Mouse (Mus musculus) lung, embryonic 15.5 days (tissue): ENCODE measurements around the gene Abcc4. TPM values are rescaled to one million over a fixed set of nuclear protein-coding genes. Genes with fewer than 3 reads are reported as not detected.

ENCODE experiments used
- ATAC-seq: fragments of 200-750 bp; cut with Nextera tagmentation; 2 replicates; pipeline ENCODE4 v1.8.0; 2017; ENCODE audit warnings: moderate number of reproducible peaks, borderline replicate concordance; ENCODE audit not compliant: low FRiP score, low TSS enrichment; ENCODE audit errors: extremely low read depth
- H3K27ac ChIP-seq: fragments of 300-500 bp; sonication (generic); 2 replicates; pipeline ENCODE4 v1.5.1; 2015; ENCODE audit warnings: moderate library complexity, mild to moderate bottlenecking, inconsistent platforms
- H3K27me3 ChIP-seq: fragments of 300-500 bp; sonication (generic); 2 replicates; pipeline ENCODE4 v1.6.1; 2015; ENCODE audit warnings: inconsistent platforms
- H3K36me3 ChIP-seq: fragments of 300-500 bp; sonication (generic); 2 replicates; pipeline ENCODE4 v1.6.1; 2015; ENCODE audit warnings: inconsistent platforms
- H3K4me1 ChIP-seq: fragments of 300-500 bp; sonication (generic); 2 replicates; pipeline ENCODE4 v1.6.1; 2015; ENCODE audit warnings: inconsistent platforms
- H3K4me2 ChIP-seq: fragments of 300-500 bp; sonication (generic); 2 replicates; pipeline ENCODE4 v1.6.1; 2015; ENCODE audit warnings: inconsistent platforms, mild to moderate bottlenecking, moderate library complexity
- H3K4me3 ChIP-seq: fragments of 300-500 bp; sonication (generic); 2 replicates; pipeline ENCODE4 v1.5.1; 2015; ENCODE audit warnings: mild to moderate bottlenecking, inconsistent platforms
- H3K9ac ChIP-seq: fragments of 300-500 bp; sonication (generic); 2 replicates; pipeline ENCODE4 v1.6.1; 2015; ENCODE audit warnings: inconsistent platforms
- H3K9me3 ChIP-seq: fragments of 300-500 bp; sonication (generic); 2 replicates; pipeline ENCODE4 v1.6.1; 2016; ENCODE audit warnings: inconsistent platforms
- WGBS: fragments of 180-500 bp; shearing (Covaris S2); methylation state at CpG from one replicate; pipeline ENCODE4 v1.1.7; 2015; 5-methylcytosine and 5-hydroxymethylcytosine counted together
- polyA plus RNA-seq: library from polyadenylated mRNA; unstranded; fragments of >200 nt; fragmentation: Nextera tagmentation; extraction: Ambion mirVana; gene quantifications from 2 replicates; pipeline ENCODE4 v1.2.1, GENCODE M21; 2015

Abcc4 gene
- polyA plus RNA-seq, 1 experiment from 2014 or later, result 2.3 TPM

DNA sequence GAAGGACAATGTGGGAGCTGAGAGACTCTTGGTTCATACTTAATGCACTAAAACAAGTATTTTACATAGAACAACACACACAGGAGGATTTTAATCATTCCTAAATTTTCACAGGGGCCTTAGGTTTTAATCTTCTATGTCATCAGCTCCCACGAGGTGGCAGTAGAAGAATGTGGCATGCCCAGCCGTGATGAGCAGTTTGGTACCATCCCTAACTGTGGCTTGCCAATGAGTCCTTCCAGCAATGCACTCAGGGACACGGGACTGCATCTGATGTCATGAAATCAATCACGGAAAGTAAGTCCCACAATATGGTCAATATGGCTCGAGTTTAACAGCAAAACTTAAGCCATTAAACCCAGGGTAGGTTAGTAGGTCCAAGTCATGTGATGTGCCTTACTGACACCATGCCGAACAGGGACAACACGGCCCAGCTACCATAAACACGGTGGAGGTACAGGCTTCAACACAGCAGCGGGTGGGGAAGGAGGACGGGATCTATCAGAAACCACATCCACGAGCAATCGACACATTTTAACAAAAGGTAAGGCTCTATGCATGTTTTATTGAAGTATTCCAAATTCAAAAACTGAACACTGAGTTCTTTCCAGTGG lies 89.2 kb downstream of the Abcc4 start:
- no peak overlapping the region for H3K9ac ChIP-seq
- H3K4me2 ChIP-seq, result no peak overlapping the region
- H3K36me3 ChIP-seq, result no peaks in the 10 kb centered on the region
- no peaks in the 10 kb centered on the region for H3K9me3 ChIP-seq
- no peak for ATAC-seq
- H3K27ac ChIP-seq, result no peak overlapping the region
- H3K27me3 ChIP-seq, result no peaks in the 10 kb centered on the region
- WGBS, result 66% methylated on average over 12 of the region's 12 CpGs
- H3K4me3 ChIP-seq, result no peak overlapping the region
- no peaks in the 10 kb centered on the region for H3K4me1 ChIP-seq

DNA sequence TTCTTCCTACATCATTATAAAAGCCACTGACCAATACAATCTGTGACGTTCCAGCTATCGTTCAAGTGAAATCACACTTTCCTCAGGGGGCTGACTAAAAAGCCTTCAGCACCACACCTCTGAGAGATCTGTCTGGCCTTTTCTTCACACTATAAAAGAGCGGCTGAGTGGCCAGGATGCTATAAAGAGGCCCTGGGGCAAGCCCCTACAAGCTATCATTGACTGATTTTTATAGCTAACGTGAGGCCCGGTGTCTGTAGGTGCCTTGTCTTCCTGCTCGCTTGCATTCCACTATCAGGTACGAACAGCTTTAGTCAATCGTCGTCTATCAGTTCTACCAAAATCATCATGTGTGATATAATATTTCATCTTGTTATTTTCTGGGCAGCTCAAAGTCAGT lies 92.3 kb downstream of the Abcc4 start:
- ATAC-seq, result no peak
- H3K9ac ChIP-seq, result no peak overlapping the region
- H3K4me3 ChIP-seq, result no peak overlapping the region
- no peak overlapping the region for H3K27ac ChIP-seq
- peaks cover 6% of the 10 kb centered on the region; the same call in 1 of the 2 replicates for H3K4me1 ChIP-seq
- no peaks in the 10 kb centered on the region for H3K27me3 ChIP-seq
- H3K36me3 ChIP-seq, result no peaks in the 10 kb centered on the region
- H3K4me2 ChIP-seq, result no peak overlapping the region
- no peaks in the 10 kb centered on the region for H3K9me3 ChIP-seq
- 62% methylated on average over 9 of the region's 9 CpGs for WGBS

DNA sequence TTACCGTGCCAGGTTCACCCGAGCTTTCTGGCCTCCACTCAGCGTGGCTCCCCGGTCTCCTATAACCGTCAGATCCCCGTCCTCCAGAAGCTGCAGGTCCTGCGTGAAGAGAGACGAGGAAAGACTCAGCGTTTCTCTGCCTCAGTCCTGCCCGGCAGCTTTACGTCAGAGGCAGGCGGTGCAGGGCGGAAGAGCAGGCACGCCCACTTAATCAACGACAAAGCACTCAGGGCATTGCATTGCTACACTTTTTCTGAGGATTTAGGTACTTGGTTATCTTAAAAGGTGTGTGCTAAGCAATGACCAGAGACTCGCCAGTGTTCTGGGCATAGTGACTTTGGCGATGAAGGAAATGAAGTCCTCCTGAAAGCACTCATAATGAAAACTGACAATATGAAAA lies 94.3 kb downstream of the Abcc4 start:
- no peak overlapping the region for H3K9ac ChIP-seq
- H3K4me2 ChIP-seq, result peak overlapping the region; percentile 38
- peaks cover 15% of the 10 kb centered on the region; the same call in 1 of the 2 replicates for H3K4me1 ChIP-seq
- no peak overlapping the region for H3K27ac ChIP-seq
- H3K27me3 ChIP-seq, result no peaks in the 10 kb centered on the region
- WGBS, result 43% methylated on average over 17 of the region's 17 CpGs
- H3K9me3 ChIP-seq, result no peaks in the 10 kb centered on the region
- no peak overlapping the region for H3K4me3 ChIP-seq
- ATAC-seq, result no peak
- H3K36me3 ChIP-seq, result no peaks in the 10 kb centered on the region

DNA sequence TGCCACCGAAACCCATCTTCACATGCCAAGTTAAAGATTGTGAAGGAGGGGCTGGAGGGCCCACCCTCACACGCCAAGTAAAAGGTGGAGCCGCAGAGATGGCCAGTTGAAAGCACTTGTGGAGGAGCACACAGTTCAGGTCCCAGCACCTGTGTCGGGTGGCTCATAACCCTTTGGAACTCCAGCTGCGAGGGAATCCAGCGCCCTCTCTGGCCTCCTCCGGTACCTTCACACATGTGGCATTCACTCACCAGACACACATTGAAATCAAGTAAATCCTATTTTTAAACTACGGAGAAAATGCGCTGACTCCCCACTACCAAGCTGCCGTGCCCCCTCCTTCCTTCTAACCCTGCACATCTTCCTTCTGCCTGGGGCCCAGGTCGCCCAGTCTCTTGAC lies 95.2 kb downstream of the Abcc4 start:
- Histone ChIP-seq H3K9ac (no peak overlapping the region), H3K36me3 (no peaks in the 10 kb centered on the region), H3K4me1 (peaks cover 15% of the 10 kb centered on the region; the same call in 1 of the 2 replicates), H3K27me3 (no peaks in the 10 kb centered on the region), H3K4me3 (no peak overlapping the region), H3K4me2 (no peak overlapping the region), H3K27ac (no peak overlapping the region), H3K9me3 (no peaks in the 10 kb centered on the region)
- 95% methylated on average over 11 of the region's 11 CpGs for WGBS
- no peak for ATAC-seq

DNA sequence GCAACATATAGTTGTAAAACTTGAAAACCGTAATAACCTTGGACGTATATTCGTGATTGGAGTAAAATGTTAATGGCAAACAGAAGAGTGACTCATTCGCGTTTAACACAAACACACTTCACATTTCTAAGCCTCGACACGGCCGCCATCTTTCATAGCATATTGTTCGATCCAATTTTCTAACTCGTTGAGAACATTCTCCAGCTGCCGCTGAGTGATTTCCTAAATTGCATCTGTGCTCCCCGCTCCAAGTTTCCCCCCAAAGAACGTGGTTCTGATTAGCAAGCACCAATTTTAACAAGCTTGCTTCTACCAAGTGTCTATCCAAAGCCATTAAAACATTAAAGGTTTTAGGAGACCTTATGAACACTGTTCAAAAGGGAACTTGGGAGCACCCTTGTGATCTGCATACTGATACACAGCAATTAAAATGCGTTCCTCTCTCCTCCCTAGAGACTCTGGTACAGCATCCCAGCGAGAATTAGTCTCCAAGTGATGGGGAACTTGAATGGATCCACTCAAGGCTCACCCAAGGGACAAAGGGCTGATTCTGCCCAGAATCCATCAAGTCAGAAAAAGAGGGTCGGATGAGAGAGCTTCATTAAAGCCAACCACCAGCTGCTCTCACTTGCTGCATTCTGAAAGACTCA lies 97.1 kb downstream of the Abcc4 start:
- WGBS, result 43% methylated on average over 16 of the region's 16 CpGs
- Histone ChIP-seq H3K27me3 (no peaks in the 10 kb centered on the region), H3K9me3 (no peaks in the 10 kb centered on the region), H3K27ac (peak overlapping the region; percentile 26; the same call in 1 of the 2 replicates), H3K4me2 (peak overlapping the region; percentile 24; the same call in 1 of the 2 replicates), H3K36me3 (no peaks in the 10 kb centered on the region), H3K4me3 (no peak overlapping the region), H3K9ac (no peak overlapping the region), H3K4me1 (peaks cover 15% of the 10 kb centered on the region; the same call in 1 of the 2 replicates)
- no peak; the same call in 1 of the 2 replicates for ATAC-seq

DNA sequence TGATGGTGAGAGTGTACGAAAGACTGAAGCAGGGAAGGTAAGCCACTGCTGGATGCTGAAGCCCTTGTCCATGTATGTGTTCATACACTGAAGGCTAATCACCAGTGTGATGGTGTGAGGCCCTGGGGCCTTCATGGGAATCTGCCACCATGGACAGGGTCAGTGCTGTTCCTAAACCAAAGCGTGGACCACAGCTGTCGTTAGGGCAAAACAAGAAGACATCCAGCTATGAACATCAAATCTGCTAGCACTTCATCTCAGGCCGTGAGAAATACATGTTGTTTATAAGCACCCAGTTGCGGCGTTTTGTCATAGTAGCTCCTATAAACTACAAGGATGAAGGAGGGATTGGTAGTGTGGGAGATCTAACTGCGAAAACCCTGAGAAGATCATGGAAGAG lies 97.7 kb downstream of the Abcc4 start:
- 59% methylated on average over 7 of the region's 7 CpGs for WGBS

DNA sequence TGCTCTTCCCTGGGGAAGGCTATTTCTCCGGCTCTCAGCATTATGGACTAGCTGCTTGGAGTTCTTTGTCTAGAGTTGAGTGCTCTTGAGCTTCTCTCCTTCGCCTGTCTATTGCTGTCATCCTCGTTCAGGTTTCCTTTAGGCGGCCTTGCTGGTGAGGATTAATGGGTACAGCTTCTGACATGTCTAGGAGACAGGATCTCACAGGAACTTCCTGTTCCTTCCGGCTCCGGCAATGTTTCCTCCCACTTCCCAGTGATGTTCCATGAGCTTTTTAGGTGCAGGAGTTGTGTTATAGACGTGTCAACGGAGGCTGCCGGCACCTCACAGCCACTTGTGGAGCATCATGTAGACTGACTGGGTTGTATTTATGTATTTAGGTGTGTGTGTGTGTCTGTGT lies 99.5 kb downstream of the Abcc4 start:
- no peak overlapping the region for H3K27ac ChIP-seq
- no peaks in the 10 kb centered on the region for H3K27me3 ChIP-seq
- ATAC-seq, result no peak
- H3K9ac ChIP-seq, result no peak overlapping the region
- H3K9me3 ChIP-seq, result no peaks in the 10 kb centered on the region
- no peak overlapping the region for H3K4me3 ChIP-seq
- H3K4me1 ChIP-seq, result peaks cover 15% of the 10 kb centered on the region; the same call in 1 of the 2 replicates
- H3K36me3 ChIP-seq, result no peaks in the 10 kb centered on the region
- H3K4me2 ChIP-seq, result no peak overlapping the region
- WGBS, result 69% methylated on average over 9 of the region's 9 CpGs

More for the DNA sequence above, 97.7 kb downstream of the Abcc4 start:
- H3K27me3 ChIP-seq, result no peaks in the 10 kb centered on the region
- peak overlapping the region; percentile 24; the same call in 1 of the 2 replicates for H3K4me2 ChIP-seq
- H3K9ac ChIP-seq, result no peak overlapping the region
- H3K36me3 ChIP-seq, result no peaks in the 10 kb centered on the region
- no peak for ATAC-seq
- no peaks in the 10 kb centered on the region for H3K9me3 ChIP-seq
- H3K4me3 ChIP-seq, result no peak overlapping the region
- H3K27ac ChIP-seq, result peak overlapping the region; percentile 26; the same call in 1 of the 2 replicates
- H3K4me1 ChIP-seq, result peaks cover 15% of the 10 kb centered on the region; the same call in 1 of the 2 replicates

DNA sequence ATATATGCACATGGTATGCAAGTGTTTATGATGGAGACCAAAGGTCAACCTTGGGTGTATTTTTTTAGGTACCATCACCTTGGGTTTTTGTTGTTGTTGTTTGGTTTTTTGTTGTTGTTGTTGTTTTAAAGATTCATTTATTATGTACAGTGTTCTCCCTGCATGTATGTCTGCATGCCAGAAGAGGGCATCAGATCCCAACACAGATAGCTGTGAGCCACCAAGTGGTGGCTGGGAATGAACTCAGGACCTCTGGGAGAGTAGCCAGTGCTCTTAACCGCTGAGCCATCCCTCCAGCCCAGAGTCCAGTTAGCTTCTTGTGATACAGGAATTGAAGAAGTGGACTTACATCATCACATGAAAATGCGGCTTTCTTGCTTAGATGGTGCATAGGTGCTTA lies 101.1 kb downstream of the Abcc4 start:
- no peak overlapping the region for H3K4me2 ChIP-seq
- H3K4me1 ChIP-seq, result peaks cover 18% of the 10 kb centered on the region; the same call in 1 of the 2 replicates
- H3K36me3 ChIP-seq, result no peaks in the 10 kb centered on the region
- H3K27me3 ChIP-seq, result no peaks in the 10 kb centered on the region
- WGBS, result 90% methylated on average over 2 of the region's 2 CpGs
- H3K4me3 ChIP-seq, result no peak overlapping the region
- no peaks in the 10 kb centered on the region for H3K9me3 ChIP-seq
- no peak overlapping the region for H3K9ac ChIP-seq
- H3K27ac ChIP-seq, result no peak overlapping the region
- no peak for ATAC-seq

DNA sequence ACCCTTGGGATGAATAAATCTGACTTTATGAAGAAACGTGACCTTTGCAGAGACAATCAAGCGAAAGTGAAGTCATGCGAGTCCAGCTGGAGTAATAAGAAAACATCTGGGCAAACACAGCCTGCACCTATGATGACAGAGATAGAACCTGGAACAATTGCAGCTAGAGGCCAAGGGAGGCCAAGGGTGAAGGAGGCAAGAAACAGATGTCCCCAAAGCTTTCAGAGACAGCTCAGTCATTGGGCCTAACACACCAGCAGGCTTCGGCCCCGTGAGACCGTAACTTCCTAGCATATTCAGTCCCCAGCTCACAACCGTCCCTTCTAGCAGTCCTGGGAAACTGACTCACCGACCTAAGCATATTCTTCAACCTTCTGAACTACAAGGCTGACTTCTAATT lies 104.0 kb downstream of the Abcc4 start:
- WGBS, result 65% methylated on average over 8 of the region's 8 CpGs

DNA sequence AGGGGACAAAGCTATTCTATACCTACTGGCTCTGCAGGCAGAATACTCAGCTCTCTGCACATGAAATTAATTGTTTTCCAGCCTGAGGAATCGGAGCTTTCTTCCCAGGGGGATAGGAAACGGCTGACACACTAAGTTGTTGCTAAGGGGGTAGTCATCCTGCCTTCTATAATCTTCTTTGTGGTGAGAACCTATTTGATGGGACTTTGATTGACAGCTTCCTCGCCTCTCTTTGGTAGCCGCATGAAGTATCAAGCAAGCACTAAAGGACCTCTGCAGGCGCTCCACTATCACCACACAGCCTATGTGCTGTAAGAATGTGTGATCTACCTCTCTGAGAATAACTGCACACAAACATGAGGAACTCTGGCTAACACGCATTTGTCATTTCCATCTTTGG lies 105.3 kb downstream of the Abcc4 start:
- Histone ChIP-seq H3K4me1 (0 out of 2 replicates have a peak, but pooled peaks cover 3% of the 10 kb centered on the region), H3K4me2 (no peak overlapping the region), H3K9me3 (no peaks in the 10 kb centered on the region), H3K27me3 (no peaks in the 10 kb centered on the region), H3K36me3 (no peaks in the 10 kb centered on the region), H3K4me3 (no peak overlapping the region), H3K27ac (no peak overlapping the region), H3K9ac (no peak overlapping the region)
- ATAC-seq, result no peak
- WGBS, result 60% methylated on average over 6 of the region's 6 CpGs

More for the DNA sequence above, 104.0 kb downstream of the Abcc4 start:
- Histone ChIP-seq H3K27me3 (no peaks in the 10 kb centered on the region), H3K4me1 (0 out of 2 replicates have a peak, but pooled peaks cover 3% of the 10 kb centered on the region), H3K27ac (no peak overlapping the region), H3K36me3 (no peaks in the 10 kb centered on the region), H3K9ac (no peak overlapping the region), H3K4me3 (no peak overlapping the region), H3K9me3 (no peaks in the 10 kb centered on the region), H3K4me2 (no peak overlapping the region)
- ATAC-seq, result 0 out of 2 replicates have a peak, but pooled peaks have one; percentile 11

DNA sequence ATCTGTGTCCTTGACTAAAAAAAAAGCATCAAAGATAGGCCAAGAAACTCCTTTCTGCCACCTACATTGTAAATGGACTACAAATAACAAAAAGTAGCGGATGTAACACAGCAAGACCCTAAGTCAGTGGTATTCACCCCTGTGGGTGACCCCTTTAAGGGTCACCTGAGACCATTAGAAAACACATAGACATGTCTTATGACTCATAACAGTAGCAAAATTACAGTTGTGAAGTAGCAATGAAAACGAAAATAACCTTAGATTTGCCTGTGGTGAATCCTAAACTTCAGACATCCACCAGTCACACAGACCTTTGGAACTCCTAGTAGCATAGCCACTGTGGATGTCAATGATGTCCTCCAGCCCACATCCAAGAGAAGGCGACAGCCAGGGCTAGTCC lies 107.3 kb downstream of the Abcc4 start:
- no peaks in the 10 kb centered on the region for H3K9me3 ChIP-seq
- WGBS, result 88% methylated on average over 3 of the region's 3 CpGs
- no peaks in the 10 kb centered on the region for H3K36me3 ChIP-seq
- no peaks in the 10 kb centered on the region for H3K27me3 ChIP-seq
- no peak overlapping the region for H3K27ac ChIP-seq
- no peak overlapping the region for H3K4me2 ChIP-seq
- no peak for ATAC-seq
- no peak overlapping the region for H3K4me3 ChIP-seq
- no peak overlapping the region for H3K9ac ChIP-seq
- H3K4me1 ChIP-seq, result 0 out of 2 replicates have a peak, but pooled peaks cover 3% of the 10 kb centered on the region

DNA sequence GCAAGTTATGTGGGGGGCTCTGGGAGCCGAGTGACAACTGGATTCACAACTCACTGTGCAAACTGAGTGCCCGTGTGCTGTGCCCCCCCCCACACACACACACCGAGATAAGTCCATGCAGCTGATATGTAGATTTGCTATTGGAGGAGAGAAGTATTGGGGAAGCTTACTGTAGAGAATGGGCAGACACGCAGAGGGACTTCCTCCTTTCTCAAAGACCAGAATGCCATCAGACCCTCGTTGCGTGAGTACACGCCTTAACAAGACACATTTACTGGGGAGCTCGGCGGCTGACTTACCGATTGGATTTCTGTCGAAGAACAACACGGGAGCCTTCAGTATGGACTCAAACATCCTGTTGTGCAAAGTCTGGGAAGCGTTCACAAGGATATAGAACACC lies 111.6 kb downstream of the Abcc4 start:
- Histone ChIP-seq H3K27me3 (peaks cover 9% of the 10 kb centered on the region; the same call in 1 of the 2 replicates), H3K36me3 (no peaks in the 10 kb centered on the region), H3K9me3 (no peaks in the 10 kb centered on the region), H3K4me3 (no peak overlapping the region), H3K4me1 (peaks cover 6% of the 10 kb centered on the region; the same call in 1 of the 2 replicates), H3K4me2 (peak overlapping the region; percentile 29), H3K9ac (no peak overlapping the region), H3K27ac (no peak overlapping the region)
- 73% methylated on average over 13 of the region's 13 CpGs for WGBS
- ATAC-seq, result no peak
